Mouse (Mus musculus): Measurements from ENCODE around the gene Foxp1. TPM values are rescaled to one million over a fixed set of nuclear protein-coding genes. Genes with fewer than 3 reads are reported as not detected.
A peak's percentile ranks its signal among the peaks of the same experiment; 100 is the strongest.

Foxp1 gene
- polyA plus RNA-seq, 2 experiments = 7.9 to 10.6 TPM

- Histone ChIP-seq H3K4me2 (ENCODE audit: low read depth) (no peak overlapping the region), H3K9me3 (ENCODE audit: control insufficient read depth, low read length) (no peaks in the 10 kb centered on the region), H3K4me3 (ENCODE audit: insufficient read depth in 1 of 2, low read depth in 2 of 2, low read length in 2 of 2) (no peak overlapping the region), H3K27me3 (ENCODE audit: control insufficient read depth, insufficient read depth, low read length) (no peaks in the 10 kb centered on the region), H3K36me3 (replicated peaks; ENCODE audit: control insufficient read depth, insufficient read depth, low read depth) (no peaks in the 10 kb centered on the region), H3K9ac (replicated peaks) (no peak overlapping the region), H3K27ac (no peak overlapping the region), H3K4me1 (replicated peaks; ENCODE audit: control insufficient read depth in 2 of 2, insufficient read depth in 2 of 2, low read length in 1 of 2) (peaks cover 0 to 8% of the 10 kb centered on the region in 2 experiments; a peak in 2 of 4 replicates)
- ATAC-seq (ENCODE audit: insufficient read depth) = no peak
- no peak for TF ChIP-seq CTCF (IDR thresholded peaks at IDR 0.05; ENCODE audit: low read depth)
- TF ChIP-seq EP300 (IDR thresholded peaks at IDR 0.05; ENCODE audit: low read depth) = no peak
- WGBS (ENCODE audit: insufficient replicate concordance) = 65% methylated on average over 8 of the region's 8 CpGs
- DNase-seq (ENCODE audit: low read depth in 3 of 3, low spot score in 3 of 3) = no peak
Measured at GRCm38 (mm10) chr6:99035459-99036375, 486.8 kb downstream of the Foxp1 start.

DNA sequence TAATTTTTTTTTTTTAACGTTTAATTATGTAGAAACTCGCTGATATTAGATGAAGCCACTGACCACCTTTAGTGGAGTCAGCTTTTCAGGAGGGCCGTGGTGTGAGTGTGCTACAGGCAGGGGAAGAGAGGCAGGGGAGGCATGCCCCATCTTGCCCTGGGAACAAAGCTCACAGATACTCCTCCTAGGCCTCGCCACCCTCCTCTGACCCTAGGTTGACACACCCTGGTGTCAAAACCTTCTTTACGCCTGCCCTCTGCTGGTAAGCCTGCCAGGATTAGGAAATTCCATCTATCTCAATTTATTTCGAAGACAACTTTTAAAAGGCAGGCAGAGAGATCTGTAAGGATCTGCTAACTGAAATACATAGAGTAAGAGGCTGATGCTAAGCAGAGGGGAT is 489.5 kb downstream of the Foxp1 start:
- no peak overlapping the region for H3K27ac ChIP-seq
- peaks cover 0 to 9% of the 10 kb centered on the region in 2 experiments; a peak in 2 of 4 replicates for H3K4me1 ChIP-seq (replicated peaks; ENCODE audit: control insufficient read depth in 2 of 2, insufficient read depth in 2 of 2, low read length in 1 of 2)
- H3K27me3 ChIP-seq (ENCODE audit: control insufficient read depth, insufficient read depth, low read length) = peaks cover 8% of the 10 kb centered on the region
- DNase-seq (ENCODE audit: low read depth in 3 of 3, low spot score in 3 of 3) (no peak), ATAC-seq (ENCODE audit: insufficient read depth) (no peak)
- no peak overlapping the region for H3K4me3 ChIP-seq (ENCODE audit: insufficient read depth in 1 of 2, low read depth in 2 of 2, low read length in 2 of 2)
- no peaks in the 10 kb centered on the region for H3K9me3 ChIP-seq (ENCODE audit: control insufficient read depth, low read length)
- H3K4me2 ChIP-seq (ENCODE audit: low read depth) = no peak overlapping the region
- no peak for TF ChIP-seq EP300 (IDR thresholded peaks at IDR 0.05; ENCODE audit: low read depth)
- peak; percentile 29 for TF ChIP-seq CTCF (IDR thresholded peaks at IDR 0.05; ENCODE audit: low read depth)
- WGBS (ENCODE audit: insufficient replicate concordance) = 42% methylated on average over 6 of the region's 6 CpGs
- no peaks in the 10 kb centered on the region for H3K36me3 ChIP-seq (replicated peaks; ENCODE audit: control insufficient read depth, insufficient read depth, low read depth)
- H3K9ac ChIP-seq (replicated peaks) = no peak overlapping the region

DNA sequence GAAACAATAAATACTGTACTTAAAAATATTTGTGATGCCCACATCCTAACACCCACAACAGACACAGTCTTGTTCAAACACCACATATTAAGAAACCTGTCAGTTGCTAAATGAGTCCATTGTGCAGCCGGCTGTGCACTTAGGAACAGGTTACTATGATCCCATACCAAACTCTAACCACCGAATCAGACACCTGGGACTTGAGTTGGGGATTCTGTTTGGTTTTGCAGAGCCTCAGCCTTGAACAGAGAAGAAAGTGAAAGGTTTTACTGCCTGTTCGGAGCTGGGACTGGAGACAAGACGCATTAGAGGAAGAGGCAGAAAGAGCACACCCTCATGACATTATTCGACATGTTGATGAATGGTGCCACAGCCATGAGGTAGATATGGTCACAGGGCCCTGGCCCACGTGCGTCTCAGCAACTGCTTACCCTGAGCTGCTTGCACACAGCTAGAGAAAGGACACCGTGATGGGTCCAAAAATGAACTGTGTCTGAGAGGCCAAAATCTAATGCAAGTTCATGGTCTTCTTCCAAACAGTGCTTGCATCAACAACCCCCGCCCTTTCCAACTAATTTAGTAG is 491.1 kb downstream of the Foxp1 start:
- Histone ChIP-seq H3K27ac (no peak overlapping the region), H3K4me1 (replicated peaks; ENCODE audit: control insufficient read depth in 2 of 2, insufficient read depth in 2 of 2, low read length in 1 of 2) (peaks cover 0 to 11% of the 10 kb centered on the region in 2 experiments; a peak in 2 of 4 replicates), H3K9ac (replicated peaks) (no peak overlapping the region), H3K9me3 (ENCODE audit: control insufficient read depth, low read length) (no peaks in the 10 kb centered on the region), H3K4me3 (ENCODE audit: insufficient read depth in 1 of 2, low read depth in 2 of 2, low read length in 2 of 2) (no peak overlapping the region), H3K4me2 (ENCODE audit: low read depth) (no peak overlapping the region), H3K27me3 (ENCODE audit: control insufficient read depth, insufficient read depth, low read length) (peaks cover 8% of the 10 kb centered on the region), H3K36me3 (replicated peaks; ENCODE audit: control insufficient read depth, insufficient read depth, low read depth) (no peaks in the 10 kb centered on the region)
- 40% methylated on average over 9 of the region's 9 CpGs for WGBS (ENCODE audit: insufficient replicate concordance)
- ATAC-seq (ENCODE audit: insufficient read depth) (no peak), DNase-seq (ENCODE audit: low read depth in 3 of 3, low spot score in 3 of 3) (no peak)
- TF ChIP-seq CTCF (IDR thresholded peaks at IDR 0.05; ENCODE audit: low read depth) (no peak), EP300 (IDR thresholded peaks at IDR 0.05; ENCODE audit: low read depth) (no peak)

DNA sequence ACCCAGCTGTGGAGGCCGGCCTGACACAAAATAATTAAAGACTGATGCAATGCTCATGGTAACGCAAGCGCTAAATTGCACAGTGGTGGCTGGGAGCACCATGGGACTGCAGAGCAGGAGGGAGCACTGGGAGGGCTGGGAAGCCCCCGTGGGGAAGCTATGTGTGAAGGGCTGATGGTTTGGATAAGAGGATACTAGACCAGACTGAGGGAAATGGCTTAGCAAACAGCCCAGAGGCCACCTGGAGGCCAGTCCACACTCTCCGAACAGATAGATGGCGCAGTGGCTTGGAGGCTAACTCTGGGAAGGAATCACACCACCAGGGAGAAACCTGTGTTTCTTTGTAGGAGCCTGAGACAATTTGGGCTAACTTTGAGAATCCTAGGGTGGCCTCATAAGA is 492.3 kb downstream of the Foxp1 start:
- H3K27me3 ChIP-seq (ENCODE audit: control insufficient read depth, insufficient read depth, low read length) = peaks cover 8% of the 10 kb centered on the region
- ATAC-seq (ENCODE audit: insufficient read depth) = no peak

DNA sequence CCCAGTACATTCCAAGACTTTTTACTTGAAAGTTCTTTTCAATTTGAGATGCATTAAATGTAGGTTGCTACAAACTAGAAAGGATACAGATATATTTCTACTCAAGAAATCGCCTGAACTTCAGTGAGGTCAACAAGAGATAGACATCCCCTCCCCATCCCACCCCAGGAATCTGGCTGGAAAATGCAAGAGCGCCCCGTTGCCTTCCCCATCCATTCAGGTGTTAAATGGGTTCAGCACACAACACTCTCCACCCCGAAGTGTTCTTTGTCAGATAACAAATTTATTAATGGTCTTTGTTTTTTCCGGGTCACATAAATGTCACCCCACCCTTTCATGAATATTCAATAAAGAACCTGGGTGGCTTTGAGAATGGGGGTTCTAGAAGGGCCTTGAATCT is 493.1 kb downstream of the Foxp1 start:
- no peaks in the 10 kb centered on the region for H3K36me3 ChIP-seq (replicated peaks; ENCODE audit: control insufficient read depth, insufficient read depth, low read depth)

More for the DNA sequence above, 492.3 kb downstream of the Foxp1 start:
- Histone ChIP-seq H3K9me3 (ENCODE audit: control insufficient read depth, low read length) (no peaks in the 10 kb centered on the region), H3K9ac (replicated peaks) (no peak overlapping the region), H3K36me3 (replicated peaks; ENCODE audit: control insufficient read depth, insufficient read depth, low read depth) (no peaks in the 10 kb centered on the region), H3K4me2 (ENCODE audit: low read depth) (no peak overlapping the region), H3K27ac (no peak overlapping the region), H3K4me3 (ENCODE audit: insufficient read depth in 1 of 2, low read depth in 2 of 2, low read length in 2 of 2) (no peak overlapping the region), H3K4me1 (replicated peaks; ENCODE audit: control insufficient read depth in 2 of 2, insufficient read depth in 2 of 2, low read length in 1 of 2) (peaks cover 0 to 17% of the 10 kb centered on the region in 2 experiments; a peak in 2 of 4 replicates)
- WGBS (ENCODE audit: insufficient replicate concordance) = 53% methylated on average over 6 of the region's 6 CpGs
- peak; percentile 44; the same call in 1 of the 2 replicates for TF ChIP-seq CTCF (IDR thresholded peaks at IDR 0.05; ENCODE audit: low read depth)
- TF ChIP-seq EP300 (IDR thresholded peaks at IDR 0.05; ENCODE audit: low read depth) = no peak
- DNase-seq (ENCODE audit: low read depth in 3 of 3, low spot score in 3 of 3) = no peak

More for the DNA sequence above, 493.1 kb downstream of the Foxp1 start:
- Histone ChIP-seq H3K9me3 (ENCODE audit: control insufficient read depth, low read length) (no peaks in the 10 kb centered on the region), H3K27ac (no peak overlapping the region), H3K4me2 (ENCODE audit: low read depth) (no peak overlapping the region), H3K4me3 (ENCODE audit: insufficient read depth in 1 of 2, low read depth in 2 of 2, low read length in 2 of 2) (no peak overlapping the region), H3K9ac (replicated peaks) (no peak overlapping the region), H3K27me3 (ENCODE audit: control insufficient read depth, insufficient read depth, low read length) (peaks cover 8% of the 10 kb centered on the region), H3K4me1 (replicated peaks; ENCODE audit: control insufficient read depth in 2 of 2, insufficient read depth in 2 of 2, low read length in 1 of 2) (peaks cover 0 to 22% of the 10 kb centered on the region in 2 experiments; a peak in 2 of 4 replicates)
- WGBS (ENCODE audit: insufficient replicate concordance) = 26% methylated on average over 5 of the region's 5 CpGs
- DNase-seq (ENCODE audit: low read depth in 3 of 3, low spot score in 3 of 3) (no peak), ATAC-seq (ENCODE audit: insufficient read depth) (no peak)
- TF ChIP-seq EP300 (IDR thresholded peaks at IDR 0.05; ENCODE audit: low read depth) (no peak), CTCF (IDR thresholded peaks at IDR 0.05; ENCODE audit: low read depth) (no peak)
